Mouse (Mus musculus) cerebellum, postnatal 25 days (tissue): Measurements from ENCODE around the gene Lyrm7.
A peak's percentile ranks its signal among the peaks of the same experiment; 100 is the strongest.

Experiments used
- DNase-seq, 2 experiments: peaks; one replicate each; pipeline ENCODE4 v3.0.0; 2021; ENCODE audit warnings: mixed read lengths in 2 of 2

Gene Lyrm7

DNA sequence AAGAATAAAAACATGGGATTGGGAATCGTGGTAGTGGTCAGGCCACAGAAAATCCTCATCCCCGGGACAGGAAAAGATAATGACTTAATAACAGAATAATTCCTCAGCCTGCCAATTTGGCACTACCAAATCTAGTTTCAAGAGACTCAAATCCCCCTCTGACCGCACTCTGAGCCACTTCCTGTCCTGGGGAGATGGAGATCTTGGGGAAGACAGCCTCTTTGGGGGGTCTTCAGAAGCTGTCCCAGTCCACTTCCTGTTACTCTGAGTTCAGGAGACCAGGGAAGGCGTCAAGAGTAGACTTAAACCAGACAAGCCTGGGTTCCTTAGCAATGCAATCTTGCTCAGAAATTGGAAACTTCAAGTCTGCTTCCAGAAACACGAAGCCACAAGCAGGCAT, 15.8 kb downstream of the Lyrm7 start:
- DNase-seq = no peak

DNA sequence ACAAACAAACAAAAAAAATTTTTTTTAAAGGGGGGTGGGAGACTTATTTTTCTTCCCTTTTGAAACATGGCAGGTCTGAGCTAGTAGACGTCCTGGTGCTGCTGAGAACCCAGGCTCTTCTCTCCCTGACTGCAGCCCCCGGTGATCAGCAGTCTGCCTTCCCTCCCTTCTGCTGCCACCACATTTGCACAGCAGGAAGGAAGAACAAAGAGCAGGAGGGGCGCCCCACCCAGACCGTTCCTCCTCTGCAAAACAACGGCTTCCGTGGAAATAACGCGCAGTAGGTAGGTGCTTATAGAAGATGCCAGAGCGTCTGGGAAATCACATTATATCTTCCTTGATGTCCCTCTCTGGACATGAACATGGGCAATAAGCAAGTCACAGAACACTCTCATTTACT, 16.3 kb downstream of the Lyrm7 start:
- DNase-seq = no peak

DNA sequence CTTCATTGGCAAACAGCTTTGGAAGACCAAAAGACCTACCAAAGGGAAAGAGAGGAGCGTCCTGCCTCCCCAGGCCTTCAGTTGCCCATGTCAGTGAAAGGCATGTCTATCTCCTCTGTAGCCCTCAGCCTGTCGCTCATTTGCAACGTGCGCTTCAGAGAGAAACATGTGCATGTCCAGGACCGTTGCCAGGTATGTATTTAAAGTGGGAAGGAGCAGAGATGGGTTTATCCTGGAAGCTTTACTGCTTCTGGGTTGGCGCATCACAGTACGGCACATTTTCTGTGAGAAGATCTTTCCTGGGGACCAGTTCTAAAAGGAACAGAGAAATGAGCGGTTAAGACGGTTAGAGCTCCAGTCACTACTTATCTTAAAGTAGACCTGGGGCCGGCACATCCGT, 19.8 kb downstream of the Lyrm7 start:
- no peak for DNase-seq

DNA sequence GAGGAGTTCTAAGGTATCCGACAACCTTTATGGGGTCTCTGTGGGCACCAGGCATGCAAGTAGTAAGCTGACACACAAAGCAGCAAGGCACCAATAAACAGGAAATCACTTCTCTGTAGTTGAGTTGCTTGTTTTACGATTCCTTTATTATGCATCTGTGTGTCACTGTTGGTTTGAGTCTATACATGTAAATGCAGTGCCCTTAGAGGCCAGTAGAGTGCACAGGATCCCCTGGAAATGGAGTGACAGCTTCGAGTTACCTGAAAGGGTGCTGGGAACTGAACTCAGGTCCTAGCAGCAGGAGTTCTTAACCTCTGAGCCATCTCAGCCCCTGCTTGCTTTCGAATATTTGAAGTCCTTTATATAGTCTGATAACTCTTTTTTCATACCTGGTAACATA, 21.0 kb downstream of the Lyrm7 start:
- DNase-seq = no peak

DNA sequence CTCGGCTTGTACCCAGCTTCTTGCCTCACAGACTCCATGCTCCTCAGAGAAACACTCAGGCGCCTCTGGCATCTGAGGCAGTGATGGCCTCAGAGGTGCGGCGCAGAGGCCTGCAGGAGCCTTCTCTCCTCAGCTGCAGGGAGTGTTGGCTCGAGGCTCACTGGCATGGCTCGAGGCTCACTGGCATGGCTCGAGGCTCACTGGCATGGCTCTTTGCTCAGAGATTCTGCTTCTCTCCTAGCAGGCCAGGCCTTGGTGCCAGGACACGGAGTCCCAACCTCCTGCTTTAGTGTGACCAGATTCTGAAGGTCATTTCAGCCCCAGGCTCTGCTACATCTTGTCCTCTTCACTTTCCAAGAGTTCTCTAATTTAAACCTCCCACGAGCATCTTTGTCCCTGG, 24.6 kb downstream of the Lyrm7 start:
- DNase-seq = peak; percentile 68 to 80

DNA sequence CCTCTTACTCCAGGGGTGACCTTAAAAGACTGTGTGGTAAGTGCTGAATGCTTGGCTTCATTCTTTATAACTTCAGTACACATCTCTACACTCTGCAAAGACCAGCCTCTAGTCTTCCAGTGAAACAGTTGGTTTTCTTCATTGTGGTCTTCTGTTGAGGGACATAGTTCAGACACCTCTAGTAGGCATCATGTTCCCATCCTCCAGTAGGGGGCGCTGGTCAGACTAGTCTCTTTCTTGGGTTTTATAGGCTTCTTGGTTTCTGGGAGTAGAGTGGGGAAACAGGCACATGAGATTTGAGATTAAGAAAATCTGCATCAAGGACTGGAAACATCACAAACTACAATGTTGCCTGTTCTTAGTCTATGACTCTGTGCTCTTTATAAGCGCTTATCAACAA, 26.1 kb downstream of the Lyrm7 start:
- DNase-seq = peak in 1 of 2 experiments; percentile 15

DNA sequence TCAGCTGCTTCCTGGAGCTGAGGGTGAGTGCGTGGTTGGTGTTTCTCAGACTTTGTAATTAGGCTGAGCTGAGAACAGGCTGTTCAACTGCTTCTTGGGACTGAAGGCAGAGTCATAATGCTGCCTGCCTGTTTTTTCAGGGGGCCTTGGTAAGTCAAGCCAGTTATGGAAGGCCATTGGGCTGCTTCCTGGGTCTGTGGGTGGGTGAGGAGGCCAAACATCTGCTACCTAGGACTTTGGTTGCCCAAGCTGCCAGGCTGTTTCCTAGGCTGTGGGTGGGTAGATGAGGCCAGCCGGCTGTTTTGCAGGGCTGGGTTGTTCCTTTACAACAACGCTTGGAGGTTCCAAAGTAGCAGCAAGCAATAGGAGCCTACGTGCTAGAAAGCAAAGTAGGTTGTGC, 26.9 kb downstream of the Lyrm7 start:
- DNase-seq = no peak

DNA sequence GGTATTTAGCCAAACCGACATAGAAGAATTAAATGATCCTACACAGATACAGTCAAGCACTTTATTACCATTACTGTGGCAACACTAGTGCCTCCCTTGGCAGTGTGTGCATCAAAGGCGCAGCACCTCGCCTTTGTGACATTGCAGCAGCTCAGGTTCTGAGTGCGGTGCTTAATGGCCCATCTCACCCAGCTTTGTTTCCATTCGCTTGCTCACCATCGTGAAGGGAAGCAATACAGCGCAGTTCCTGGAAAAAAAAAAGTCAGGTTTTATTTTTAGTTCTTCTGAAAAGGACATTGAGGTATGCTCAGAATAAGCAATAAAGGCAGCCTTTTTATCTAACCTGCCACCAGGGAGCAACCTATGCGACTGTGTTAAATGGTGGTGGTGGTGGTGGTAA, 33.9 kb downstream of the Lyrm7 start:
- no peak for DNase-seq

DNA sequence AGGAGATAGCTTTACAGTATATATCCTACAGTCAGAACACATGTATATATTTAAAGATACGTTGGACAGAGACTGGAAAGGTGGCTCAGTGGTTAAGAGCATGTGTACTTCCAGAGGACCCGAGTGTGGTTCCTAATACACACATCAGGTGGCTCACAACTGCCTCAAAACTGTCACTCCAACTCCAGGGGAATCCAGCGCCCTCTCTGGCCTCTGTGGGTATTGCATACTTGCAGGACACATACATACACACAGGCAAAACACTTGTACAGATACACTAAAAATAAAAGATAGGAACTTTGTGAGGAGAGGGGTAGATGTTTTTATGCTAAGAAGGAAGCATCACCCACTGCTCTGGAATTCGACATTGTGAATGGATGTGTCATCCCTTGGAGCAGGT, 34.9 kb downstream of the Lyrm7 start:
- no peak for DNase-seq

DNA sequence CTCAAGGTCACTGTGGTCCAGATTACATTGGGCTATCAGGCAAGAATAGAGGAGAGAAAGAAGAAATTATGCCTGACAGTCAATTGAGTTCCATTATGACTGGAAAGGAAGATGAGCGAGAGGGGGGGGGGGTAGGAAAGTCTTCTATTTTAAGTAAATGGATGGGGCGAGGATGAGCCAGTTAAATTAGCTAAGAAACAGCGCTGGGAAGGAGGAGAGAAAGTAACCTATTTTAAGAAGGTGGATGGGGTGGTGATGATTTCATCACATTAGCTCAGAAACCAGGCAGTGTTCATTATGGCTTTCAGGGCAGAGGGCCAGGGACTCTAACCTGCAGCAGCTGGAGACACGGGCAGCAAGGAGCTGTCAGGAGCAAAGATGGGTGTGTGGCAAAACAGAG, 37.2 kb downstream of the Lyrm7 start:
- DNase-seq = no peak

DNA sequence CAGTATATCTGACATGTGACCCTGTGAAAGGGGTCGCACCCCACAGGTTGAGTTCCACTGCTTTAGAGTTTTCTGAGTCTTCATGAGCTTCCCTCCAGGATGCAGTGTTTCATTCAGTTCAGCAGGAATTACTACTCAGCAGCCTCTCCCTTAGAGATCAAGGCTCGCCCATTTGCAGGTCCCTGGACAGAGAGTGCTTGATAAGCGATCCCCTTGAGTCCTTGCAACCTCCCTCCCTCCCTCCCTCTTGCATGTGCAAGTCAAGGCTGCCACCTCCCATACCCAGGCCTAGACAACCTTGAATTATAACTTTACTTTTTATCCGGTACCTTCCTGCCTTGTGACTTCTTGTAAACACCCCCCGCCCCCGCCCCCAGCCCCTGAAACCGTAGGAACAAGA, 41.2 kb downstream of the Lyrm7 start:
- DNase-seq = no peak

DNA sequence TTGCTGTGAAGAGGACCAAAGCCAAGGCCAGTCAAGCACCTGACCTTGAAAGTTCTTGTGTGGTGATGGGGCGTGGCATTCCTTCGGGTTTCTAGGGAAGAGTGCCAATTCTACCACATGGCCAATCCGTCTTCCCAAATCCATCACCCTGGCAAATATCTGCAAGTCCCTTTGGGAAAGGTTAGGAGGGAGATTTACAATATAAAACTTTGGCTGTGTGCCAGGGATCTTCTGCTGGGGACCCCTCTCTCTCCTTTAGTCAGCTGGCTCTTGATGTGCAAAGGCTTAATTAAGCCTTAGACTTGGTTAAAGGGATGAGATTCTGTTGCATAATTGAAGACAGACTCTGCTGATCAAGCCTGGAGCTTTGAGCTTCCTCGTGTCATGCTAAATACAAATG, 43.3 kb downstream of the Lyrm7 start:
- DNase-seq = no peak

DNA sequence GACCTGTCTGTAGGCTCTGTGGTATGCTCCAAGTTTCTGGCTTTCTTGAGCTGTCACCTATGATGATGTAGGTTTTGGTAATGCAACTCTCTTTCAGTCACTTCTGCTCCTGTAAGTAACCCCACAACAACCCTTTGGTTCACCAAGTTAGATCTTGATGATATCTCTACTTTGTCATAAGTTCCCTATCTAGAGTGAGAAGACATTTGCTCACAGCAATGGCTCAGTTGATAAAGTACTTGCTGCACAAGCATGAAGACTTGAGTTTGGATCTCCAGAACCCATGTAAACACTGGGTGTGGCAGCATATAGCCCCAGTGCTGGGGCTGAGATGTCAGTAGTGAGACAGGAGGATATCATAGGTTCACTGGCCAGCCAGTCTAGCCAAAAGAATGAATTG, 45.1 kb downstream of the Lyrm7 start:
- no peak for DNase-seq

DNA sequence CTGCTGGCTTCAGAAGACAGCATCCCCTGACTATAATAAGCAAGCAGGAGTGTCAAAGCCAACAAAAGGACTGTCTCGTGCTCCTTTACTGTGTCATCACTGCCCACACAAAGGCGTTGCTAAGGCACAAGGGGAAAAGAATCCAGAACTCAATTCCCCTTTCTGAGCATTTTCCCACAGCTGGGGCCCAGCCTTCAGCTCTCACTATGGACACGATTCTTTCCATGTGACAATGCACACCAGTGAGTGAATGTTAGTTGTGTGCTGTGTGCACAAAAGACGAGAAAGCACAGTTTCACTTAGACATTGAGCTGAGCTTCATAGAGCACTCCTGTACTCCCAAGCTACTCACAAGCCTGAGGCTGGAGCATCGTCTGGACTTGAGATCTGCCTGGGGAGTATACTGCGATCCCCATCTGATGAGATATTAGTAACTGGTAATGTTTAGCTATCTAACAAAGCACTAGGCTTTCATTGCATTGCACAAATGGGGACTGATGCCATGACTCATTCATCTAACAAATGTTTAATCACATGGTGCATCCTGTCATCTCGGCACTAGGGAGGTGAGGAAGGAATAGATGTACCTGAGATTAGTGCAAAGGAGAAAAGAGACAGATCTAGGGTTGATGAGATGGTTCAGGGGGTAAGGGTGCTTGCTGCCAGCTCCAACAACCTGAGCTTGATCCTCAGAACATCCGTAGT, 47.8 kb downstream of the Lyrm7 start:
- no peak for DNase-seq

DNA sequence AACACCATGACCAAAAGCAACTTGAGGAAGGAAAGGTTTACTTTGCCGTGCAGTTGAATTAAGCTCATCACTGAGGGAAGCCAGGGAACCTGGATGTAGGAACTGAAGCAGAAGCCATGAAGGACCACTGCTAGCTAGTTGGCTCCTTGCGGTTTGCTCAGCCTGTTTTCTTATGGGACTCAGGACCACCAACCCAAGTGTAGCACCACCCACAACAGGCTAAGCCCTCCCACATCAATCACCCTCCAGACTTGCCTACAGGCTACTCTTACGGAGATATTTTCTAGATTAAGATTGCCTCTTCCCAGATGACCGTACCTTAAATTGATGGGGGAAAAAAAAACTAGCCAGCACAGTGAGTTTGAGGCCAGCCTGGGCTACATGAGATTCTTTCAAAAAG, 48.4 kb downstream of the Lyrm7 start:
- DNase-seq = no peak

DNA sequence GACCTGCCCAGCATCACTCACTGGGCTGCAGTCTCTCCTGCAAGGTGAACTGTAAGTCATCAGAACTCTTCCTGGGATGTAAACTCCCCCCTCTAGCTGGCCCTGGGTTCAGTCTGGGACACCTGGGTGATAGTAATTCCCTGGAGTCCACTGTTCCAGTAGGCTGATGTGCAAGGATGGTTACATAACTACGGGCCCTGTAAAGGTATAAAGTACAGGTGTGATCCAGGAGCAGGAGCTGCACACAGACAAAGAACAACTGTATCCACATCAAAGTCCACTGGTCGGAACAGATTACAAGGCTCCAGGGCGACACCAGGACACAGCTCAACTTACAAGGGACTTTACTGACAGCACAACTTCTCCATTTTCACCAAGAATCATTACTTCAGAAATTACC, 49.7 kb downstream of the Lyrm7 start:
- DNase-seq = no peak

DNA sequence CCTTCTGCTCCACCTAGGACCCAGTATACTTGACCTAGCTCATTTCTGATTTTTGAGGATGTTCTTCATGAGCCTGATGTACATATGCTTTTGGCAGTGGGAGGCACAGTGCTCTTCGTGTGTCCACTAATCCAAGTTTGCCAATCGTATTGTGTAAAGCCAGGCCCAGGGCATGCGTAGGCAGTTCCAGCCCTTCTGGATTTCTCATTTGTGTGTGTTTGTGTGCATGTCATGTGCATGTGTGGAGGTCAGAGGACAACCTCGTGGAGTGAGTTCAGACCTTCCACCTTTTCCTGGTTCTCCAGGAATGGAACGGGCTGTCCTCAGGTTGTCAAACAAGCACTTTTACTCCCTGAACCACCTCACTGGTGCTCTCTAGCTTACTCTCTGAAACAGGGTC, 51.1 kb downstream of the Lyrm7 start:
- no peak for DNase-seq

DNA sequence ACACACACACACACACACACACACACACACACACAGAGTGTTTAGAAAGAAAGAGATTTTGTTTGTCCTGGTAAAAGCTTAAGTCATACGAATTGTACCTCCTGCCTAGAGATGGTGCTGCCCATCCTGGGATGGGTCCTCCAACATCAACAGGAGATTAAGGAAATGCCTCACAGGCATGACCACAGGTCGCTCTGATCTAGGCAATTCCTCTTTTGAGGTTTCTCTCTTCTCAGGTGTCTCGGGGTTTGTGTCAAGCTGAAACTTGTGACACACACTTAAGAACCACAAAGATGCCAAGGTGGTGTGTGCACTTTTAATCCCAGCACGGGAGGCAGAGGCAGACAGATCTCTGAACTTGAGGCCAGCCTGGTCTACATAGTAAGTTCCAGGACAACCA, 52.5 kb downstream of the Lyrm7 start:
- no peak for DNase-seq

DNA sequence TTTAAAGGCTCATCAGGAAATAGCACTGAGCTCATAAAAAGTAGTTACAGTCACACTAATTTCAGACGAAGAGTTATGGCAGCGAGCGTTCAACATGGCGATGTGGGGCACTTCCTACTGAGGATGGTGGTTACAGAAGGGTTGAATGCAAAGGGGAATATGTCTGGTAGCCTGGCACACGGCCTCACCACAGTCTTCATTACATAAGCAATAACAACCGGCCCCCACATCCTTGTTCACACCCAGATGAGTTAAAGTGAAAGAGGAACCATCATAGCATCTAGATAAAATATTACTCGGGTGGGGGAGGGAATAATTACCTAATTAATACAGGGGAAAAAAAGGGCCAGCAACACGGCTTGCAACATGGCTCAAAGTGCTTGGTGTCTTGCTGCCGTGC, 53.0 kb downstream of the Lyrm7 start:
- no peak for DNase-seq

DNA sequence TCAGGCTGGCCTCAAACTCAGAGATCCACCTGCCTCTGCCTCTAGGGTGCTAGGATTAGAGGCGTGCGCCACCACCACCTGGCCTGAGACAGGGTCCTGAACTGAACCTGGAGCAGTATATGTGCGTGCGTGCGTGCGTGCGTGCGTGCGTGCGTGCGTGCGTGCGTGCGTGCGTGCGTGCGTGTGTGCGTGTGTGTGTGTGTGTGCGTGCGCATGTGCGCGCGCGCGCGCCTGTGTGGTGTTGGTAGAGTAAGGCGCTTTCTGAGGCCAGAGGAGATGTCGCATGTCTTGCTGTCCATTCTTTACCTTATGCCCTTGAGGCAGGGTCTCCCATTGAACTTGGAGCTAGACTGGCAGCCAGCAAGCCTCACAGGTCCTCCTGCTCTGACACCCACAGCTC, 53.8 kb downstream of the Lyrm7 start:
- DNase-seq = no peak

DNA sequence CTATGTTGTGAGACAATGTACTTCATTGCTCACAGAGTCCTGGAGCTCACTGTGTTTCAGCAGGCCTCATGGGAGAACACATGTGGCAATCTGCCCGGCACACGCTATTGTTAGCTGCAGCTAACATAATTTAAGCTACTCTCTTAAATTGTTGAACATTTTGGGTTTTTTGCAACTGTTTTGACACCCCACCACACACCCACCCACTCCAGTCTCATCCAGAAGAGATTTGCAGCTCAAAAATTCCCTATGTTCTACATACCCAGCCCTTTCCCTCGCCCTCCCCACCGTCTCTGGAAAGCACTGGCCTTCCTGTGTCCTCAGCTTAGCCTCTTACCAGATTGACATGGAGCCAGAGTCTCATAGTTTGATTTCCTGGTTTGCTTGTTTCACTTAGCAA, 55.5 kb downstream of the Lyrm7 start:
- DNase-seq = no peak

DNA sequence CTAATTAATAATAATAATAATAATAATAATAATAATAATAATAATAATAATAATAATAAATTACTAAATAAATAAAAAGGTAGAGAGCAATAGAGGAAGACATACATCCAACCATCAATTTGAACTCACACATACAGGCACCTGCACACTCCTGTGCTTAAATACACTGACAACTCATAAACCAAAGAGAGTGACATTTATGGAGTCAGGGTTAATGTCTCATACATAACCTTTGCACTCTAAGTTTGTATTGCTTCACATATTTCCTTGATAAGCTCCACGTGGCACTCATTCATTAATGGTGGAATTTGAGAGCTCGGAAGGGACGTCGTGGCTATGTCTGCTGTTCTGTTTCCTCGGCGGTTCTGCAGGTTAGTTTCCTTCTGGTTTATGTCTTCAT, 58.1 kb downstream of the Lyrm7 start:
- DNase-seq = no peak

DNA sequence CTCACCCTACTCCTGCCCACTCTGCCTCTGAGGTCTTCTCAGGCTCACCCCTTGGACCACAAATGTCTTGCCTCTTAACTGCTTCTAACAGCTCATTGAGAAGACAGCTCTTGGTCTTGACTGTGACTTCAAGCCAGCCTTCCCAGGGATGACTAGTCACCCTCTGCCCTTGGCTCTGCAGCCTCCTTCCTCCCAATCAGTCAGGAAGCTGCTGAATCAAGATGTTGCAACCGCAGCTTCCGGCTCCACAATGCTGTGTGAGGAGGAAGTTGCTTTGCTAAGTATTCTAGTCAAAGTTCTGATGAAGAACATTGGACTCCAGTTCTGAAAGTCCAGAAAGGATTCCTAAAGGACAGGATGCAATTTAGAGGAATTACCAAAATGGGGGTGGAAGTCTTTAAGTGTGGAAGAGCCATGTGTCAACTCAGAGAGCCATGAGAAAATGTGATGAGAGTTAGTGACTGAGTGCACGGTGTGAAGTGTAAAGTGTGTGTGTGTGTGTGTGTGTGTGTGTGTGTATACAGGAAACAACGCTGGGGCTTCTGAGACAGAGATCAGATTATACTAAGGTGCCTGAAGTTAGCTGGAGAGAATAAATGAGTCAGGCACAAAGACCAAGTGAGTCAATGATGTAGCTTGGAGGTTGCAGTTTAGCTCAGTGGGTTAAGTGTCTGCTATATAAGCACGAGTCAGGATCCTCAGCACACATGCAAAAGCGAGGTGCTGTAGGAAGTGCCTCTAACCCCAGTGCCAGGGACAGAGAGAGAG, 58.7 kb downstream of the Lyrm7 start:
- no peak for DNase-seq

DNA sequence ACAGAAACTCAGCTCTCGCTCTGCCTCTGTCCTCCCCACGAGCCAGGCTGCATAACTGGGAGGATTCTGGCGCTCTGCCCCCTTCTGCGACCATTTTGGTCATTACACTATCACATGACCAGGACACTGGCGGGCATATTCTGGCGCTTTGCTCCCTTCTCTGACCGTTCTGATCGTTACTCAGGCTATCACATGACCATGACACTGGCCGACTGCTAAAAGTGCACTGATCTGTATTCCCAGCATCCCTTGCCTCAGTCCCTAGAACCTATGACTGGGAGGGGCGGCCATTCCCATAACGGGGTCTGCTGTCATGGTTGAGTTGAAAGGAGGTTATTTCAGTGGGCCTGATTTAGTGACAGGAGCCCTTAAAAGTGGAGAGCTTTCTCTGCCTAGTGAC, 64.2 kb downstream of the Lyrm7 start:
- no peak for DNase-seq

DNA sequence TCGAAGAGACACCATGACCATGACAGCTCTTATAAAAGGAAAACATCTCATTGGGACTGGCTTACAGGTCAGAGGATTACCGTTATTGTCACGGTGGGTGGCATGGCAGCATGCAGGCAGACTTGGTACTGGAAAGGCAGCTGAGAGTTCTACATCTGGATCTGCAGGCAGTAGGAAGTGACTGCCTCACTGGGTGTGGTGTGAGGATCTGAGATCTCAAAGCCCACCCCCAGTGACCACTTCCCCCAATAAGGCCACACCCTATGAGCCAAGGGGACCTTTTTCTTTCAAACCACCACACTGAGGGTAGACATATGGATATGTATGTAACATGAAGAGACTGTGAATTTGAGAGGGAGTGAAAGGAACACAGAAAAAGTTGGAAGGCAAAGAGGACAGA, 66.0 kb downstream of the Lyrm7 start:
- no peak for DNase-seq
